Mouse (Mus musculus) embryonic facial prominence, embryonic 12.5 days (tissue): ENCODE data around the gene Siglec1. TPM values are rescaled to one million over a fixed set of nuclear protein-coding genes. Genes with fewer than 3 reads are reported as not detected.

Experiments
- ATAC-seq: fragments of 200-750 bp; cut with Nextera tagmentation; 2 replicates; pipeline ENCODE4 v1.8.0; 2017; ENCODE audit not compliant: insufficient number of reproducible peaks, insufficient read depth, low FRiP score, low TSS enrichment
- H3K27ac ChIP-seq: fragments of 300-500 bp; sonication (generic); 2 replicates; pipeline ENCODE4 v1.5.1; 2016; ENCODE audit warnings: mild to moderate bottlenecking
- H3K27me3 ChIP-seq: fragments of 300-500 bp; sonication (generic); 2 replicates; pipeline ENCODE4 v1.6.1; 2016; ENCODE audit warnings: mild to moderate bottlenecking, moderate library complexity
- H3K36me3 ChIP-seq: fragments of 300-500 bp; sonication (generic); 2 replicates; pipeline ENCODE4 v1.6.1; 2016; ENCODE audit warnings: mild to moderate bottlenecking
- H3K4me1 ChIP-seq: fragments of 300-500 bp; sonication (generic); 2 replicates; pipeline ENCODE4 v1.6.1; 2016
- H3K4me2 ChIP-seq: fragments of 300-500 bp; sonication (generic); replicated peaks from 2 replicates; pipeline ENCODE4 v1.6.1; 2016; ENCODE audit warnings: mild to moderate bottlenecking, moderate library complexity
- H3K4me3 ChIP-seq: fragments of 300-500 bp; sonication (generic); 2 replicates; pipeline ENCODE4 v1.5.1; 2016; ENCODE audit warnings: mild to moderate bottlenecking
- H3K9ac ChIP-seq: fragments of 300-500 bp; sonication (generic); 2 replicates; pipeline ENCODE4 v1.6.1; 2016; ENCODE audit warnings: mild to moderate bottlenecking, moderate library complexity
- H3K9me3 ChIP-seq: fragments of 300-500 bp; sonication (generic); 2 replicates; pipeline ENCODE4 v1.6.1; 2016; ENCODE audit warnings: mild to moderate bottlenecking, moderate library complexity
- WGBS: fragments of 180-500 bp; shearing (Covaris S2); methylation state at CpG from one replicate; pipeline ENCODE4 v1.1.7; 2016; 5-methylcytosine and 5-hydroxymethylcytosine counted together
- polyA plus RNA-seq: library from polyadenylated mRNA; unstranded; fragments of >200 nt; fragmentation: Nextera tagmentation; extraction: Ambion mirVana; gene quantifications from 2 replicates; pipeline ENCODE4 v1.2.1, GENCODE M21; 2016

Gene Siglec1
- polyA plus RNA-seq, 1 experiment from 2014 or later, result 0.08 TPM

DNA sequence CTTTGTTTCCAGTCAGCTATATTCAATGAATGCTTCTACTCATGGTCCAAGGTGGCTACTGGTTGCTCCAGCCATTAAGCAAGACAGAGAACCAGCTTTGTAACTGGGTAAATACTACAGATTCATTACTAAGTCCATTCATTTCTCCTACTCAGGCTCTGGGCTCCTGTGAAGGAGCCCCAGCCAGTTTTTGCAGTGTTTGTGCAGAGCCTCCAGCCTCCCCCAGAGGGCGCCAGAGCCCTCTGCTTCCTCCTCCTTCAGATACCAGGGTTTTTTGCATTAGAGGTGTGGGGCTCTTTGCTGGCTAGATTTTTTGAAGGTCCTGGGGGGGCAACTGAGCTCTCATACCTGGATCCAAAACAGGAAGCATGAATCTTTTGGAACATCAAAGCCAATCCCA, 8.3 kb upstream of the Siglec1 start:
- Histone ChIP-seq H3K4me3 (no peak overlapping the region), H3K4me2 (no peak overlapping the region), H3K36me3 (no peaks in the 10 kb centered on the region), H3K4me1 (peaks cover 8% of the 10 kb centered on the region), H3K9me3 (no peaks in the 10 kb centered on the region), H3K27ac (no peak overlapping the region), H3K9ac (no peak overlapping the region), H3K27me3 (no peaks in the 10 kb centered on the region)
- 0% methylated on average over 1 of the region's 1 CpGs for WGBS
- no peak for ATAC-seq

DNA sequence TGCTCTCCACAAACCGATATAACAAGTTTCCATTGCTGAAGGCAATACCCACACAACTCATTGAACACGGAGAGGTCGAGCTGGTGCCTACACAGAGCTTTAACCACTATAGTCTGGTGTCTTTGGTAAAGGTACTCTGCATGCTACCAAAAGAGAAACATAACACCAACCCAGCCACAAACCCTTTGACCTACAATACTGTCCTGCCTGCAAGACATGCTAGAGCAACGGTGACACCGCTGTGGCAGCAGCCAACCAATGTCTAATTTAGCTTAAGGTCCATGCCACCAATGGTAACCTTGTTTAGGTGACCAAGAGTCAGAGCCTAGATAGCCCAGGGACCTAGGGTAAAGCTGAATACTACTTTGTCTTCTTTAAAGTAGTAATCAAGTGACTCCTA, 7.0 kb upstream of the Siglec1 start:
- H3K27ac ChIP-seq, result no peak overlapping the region
- H3K9me3 ChIP-seq, result no peaks in the 10 kb centered on the region
- no peaks in the 10 kb centered on the region for H3K27me3 ChIP-seq
- no peak overlapping the region for H3K4me3 ChIP-seq
- H3K4me1 ChIP-seq, result peaks cover 8% of the 10 kb centered on the region
- WGBS, result 87% methylated on average over 5 of the region's 5 CpGs
- no peaks in the 10 kb centered on the region for H3K36me3 ChIP-seq
- H3K4me2 ChIP-seq, result no peak overlapping the region
- no peak overlapping the region for H3K9ac ChIP-seq
- ATAC-seq, result no peak

- Histone ChIP-seq H3K4me2 (no peak overlapping the region), H3K9ac (no peak overlapping the region), H3K27me3 (no peaks in the 10 kb centered on the region), H3K9me3 (no peaks in the 10 kb centered on the region), H3K36me3 (no peaks in the 10 kb centered on the region), H3K27ac (no peak overlapping the region), H3K4me3 (no peak overlapping the region), H3K4me1 (no peaks in the 10 kb centered on the region)
- WGBS, result 70% methylated on average over 3 of the region's 3 CpGs
- no peak for ATAC-seq
Observed at GRCm38 (mm10) chr2:131090852-131091251, 4.3 kb upstream of the Siglec1 start.

- Histone ChIP-seq H3K9me3 (no peaks in the 10 kb centered on the region), H3K4me3 (no peak overlapping the region), H3K27ac (no peak overlapping the region), H3K36me3 (no peaks in the 10 kb centered on the region), H3K4me1 (no peaks in the 10 kb centered on the region), H3K27me3 (no peaks in the 10 kb centered on the region), H3K4me2 (no peak overlapping the region), H3K9ac (no peak overlapping the region)
- WGBS, result 77% methylated on average over 1 of the region's 1 CpGs
- no peak for ATAC-seq
Observed at GRCm38 (mm10) chr2:131089634-131090033, 3.1 kb upstream of the Siglec1 start.

DNA sequence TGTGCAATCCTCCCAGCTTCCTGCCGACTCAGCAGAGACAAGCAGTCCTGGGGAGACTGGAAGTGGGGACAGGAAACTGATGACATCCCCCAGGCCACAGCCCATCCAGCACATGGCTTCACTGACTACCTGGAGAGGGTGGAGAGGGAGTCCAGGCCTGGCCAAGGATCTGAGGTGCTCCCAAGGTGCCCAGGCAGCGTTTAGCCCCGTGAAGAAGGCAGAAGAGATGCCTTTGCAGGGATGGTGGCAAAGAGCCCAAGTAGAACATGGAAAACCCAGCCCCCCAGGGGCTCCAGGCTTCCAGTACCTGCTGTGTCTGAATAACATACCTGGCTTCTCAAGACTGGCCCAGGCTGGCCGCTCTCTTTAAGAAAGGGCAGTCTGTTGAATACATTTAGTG, 2.0 kb upstream of the Siglec1 start:
- Histone ChIP-seq H3K4me1 (no peaks in the 10 kb centered on the region), H3K27ac (no peak overlapping the region), H3K36me3 (no peaks in the 10 kb centered on the region), H3K9me3 (no peaks in the 10 kb centered on the region), H3K27me3 (no peaks in the 10 kb centered on the region), H3K4me3 (no peak overlapping the region), H3K9ac (no peak overlapping the region), H3K4me2 (no peak overlapping the region)
- no peak for ATAC-seq
- 73% methylated on average over 4 of the region's 4 CpGs for WGBS

DNA sequence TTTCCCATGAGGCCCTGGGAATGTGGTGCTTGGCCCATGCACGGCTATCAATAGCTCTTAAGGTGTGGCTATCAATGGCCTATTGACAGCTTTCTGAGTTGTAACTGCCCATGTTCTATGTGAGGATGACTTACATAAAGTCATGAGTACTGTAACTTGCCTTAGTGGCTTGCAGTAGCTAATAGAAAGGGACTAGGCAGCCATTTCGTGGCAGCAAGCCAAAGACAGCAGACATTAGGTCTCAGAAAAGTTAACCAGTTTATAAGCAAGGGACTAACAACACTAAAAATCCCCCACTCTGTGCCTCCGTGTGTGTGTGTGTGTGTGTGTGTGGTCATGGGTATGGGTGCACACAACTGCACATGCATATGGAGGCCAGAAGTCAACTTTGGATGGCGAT, 2.4 kb downstream of the Siglec1 start:
- no peaks in the 10 kb centered on the region for H3K36me3 ChIP-seq
- H3K27me3 ChIP-seq, result no peaks in the 10 kb centered on the region
- WGBS, result 87% methylated on average over 4 of the region's 4 CpGs
- H3K4me1 ChIP-seq, result no peaks in the 10 kb centered on the region
- no peak overlapping the region for H3K27ac ChIP-seq
- H3K4me3 ChIP-seq, result no peak overlapping the region
- no peak overlapping the region for H3K9ac ChIP-seq
- no peak overlapping the region for H3K4me2 ChIP-seq
- H3K9me3 ChIP-seq, result no peaks in the 10 kb centered on the region
- ATAC-seq, result no peak

- no peaks in the 10 kb centered on the region for H3K36me3 ChIP-seq
- no peaks in the 10 kb centered on the region for H3K27me3 ChIP-seq
- H3K4me2 ChIP-seq, result no peak overlapping the region
- no peak for ATAC-seq
- WGBS, result 75% methylated on average over 5 of the region's 5 CpGs
- no peak overlapping the region for H3K9ac ChIP-seq
- H3K9me3 ChIP-seq, result no peaks in the 10 kb centered on the region
- no peaks in the 10 kb centered on the region for H3K4me1 ChIP-seq
- H3K27ac ChIP-seq, result no peak overlapping the region
- no peak overlapping the region for H3K4me3 ChIP-seq
Observed at GRCm38 (mm10) chr2:131080507-131080906, 6.1 kb downstream of the Siglec1 start.

DNA sequence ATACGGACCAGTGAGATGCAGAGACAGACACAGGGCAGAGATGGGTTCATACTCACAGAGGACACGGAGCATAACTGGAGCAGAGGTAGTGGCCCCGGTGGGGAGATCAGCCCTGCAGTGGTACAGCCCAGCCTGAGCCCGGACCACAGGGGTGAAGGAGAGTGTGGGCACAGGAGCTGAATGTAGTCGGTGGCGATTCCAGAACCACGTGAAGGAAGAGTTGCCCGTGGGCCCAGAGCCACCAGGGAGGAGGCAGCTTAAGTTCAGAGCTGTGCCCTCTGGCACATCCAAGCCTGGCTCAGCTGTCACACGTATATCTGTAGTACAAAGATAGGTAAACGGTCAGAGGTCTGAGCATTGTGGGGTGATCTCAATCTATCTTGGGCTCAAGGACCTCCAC, 14.0 kb downstream of the Siglec1 start:
- 85% methylated on average over 10 of the region's 10 CpGs for WGBS
- no peaks in the 10 kb centered on the region for H3K9me3 ChIP-seq
- H3K4me3 ChIP-seq, result no peak overlapping the region
- H3K4me1 ChIP-seq, result no peaks in the 10 kb centered on the region
- no peak overlapping the region for H3K4me2 ChIP-seq
- H3K27ac ChIP-seq, result no peak overlapping the region
- no peak for ATAC-seq
- no peak overlapping the region for H3K9ac ChIP-seq
- H3K27me3 ChIP-seq, result no peaks in the 10 kb centered on the region
- H3K36me3 ChIP-seq, result no peaks in the 10 kb centered on the region

- 68% methylated on average over 6 of the region's 6 CpGs for WGBS
- Histone ChIP-seq H3K27me3 (peaks cover 21% of the 10 kb centered on the region), H3K27ac (0 out of 2 replicates have a peak overlapping the region, but pooled peaks have one; percentile 23), H3K9ac (no peak overlapping the region), H3K4me3 (no peak overlapping the region), H3K4me2 (no peak overlapping the region), H3K4me1 (peaks cover 4% of the 10 kb centered on the region; the same call in 1 of the 2 replicates), H3K36me3 (no peaks in the 10 kb centered on the region), H3K9me3 (no peaks in the 10 kb centered on the region)
- no peak for ATAC-seq
Observed at GRCm38 (mm10) chr2:131067481-131067880, 19.1 kb downstream of the Siglec1 start.

GRCm38 (mm10) chr2:131066342-131066741, 20.2 kb downstream of the Siglec1 start:
- Histone ChIP-seq H3K9ac (no peak overlapping the region), H3K4me1 (peaks cover 6% of the 10 kb centered on the region), H3K36me3 (no peaks in the 10 kb centered on the region), H3K9me3 (no peaks in the 10 kb centered on the region), H3K27ac (no peak overlapping the region), H3K27me3 (peaks cover 29% of the 10 kb centered on the region), H3K4me3 (no peak overlapping the region), H3K4me2 (no peak overlapping the region)
- WGBS, result 75% methylated on average over 9 of the region's 9 CpGs
- ATAC-seq, result no peak

GRCm38 (mm10) chr2:131063404-131063864, 23.1 kb downstream of the Siglec1 start, which contains the start of gene Adam33:
Gene Adam33 (minus strand): TSS chr2:131063814.
- WGBS, result 2% methylated on average over 22 of the region's 27 CpGs
- no peak within 1 kb of the TSS for H3K27ac ChIP-seq

GRCm38 (mm10) chr2:131061607-131062006, 25.0 kb downstream of the Siglec1 start:
- H3K27ac ChIP-seq, result no peak overlapping the region
- no peak overlapping the region for H3K4me3 ChIP-seq
- H3K4me2 ChIP-seq, result no peak overlapping the region
- H3K36me3 ChIP-seq, result no peaks in the 10 kb centered on the region
- H3K9me3 ChIP-seq, result no peaks in the 10 kb centered on the region
- H3K9ac ChIP-seq, result no peak overlapping the region
- ATAC-seq, result no peak
- H3K27me3 ChIP-seq, result peaks cover 39% of the 10 kb centered on the region
- WGBS, result 61% methylated on average over 5 of the region's 5 CpGs
- H3K4me1 ChIP-seq, result peaks cover 31% of the 10 kb centered on the region

More at GRCm38 (mm10) chr2:131063404-131063864, 23.1 kb downstream of the Siglec1 start, which contains the start of gene Adam33:
- H3K9ac ChIP-seq, result 0 out of 2 replicates have a peak within 1 kb of the TSS, but pooled peaks have one; percentile 15
- H3K4me1 ChIP-seq, result peaks cover 31% of the 10 kb centered on the region
- ATAC-seq, result no peak
- no peaks in the 10 kb centered on the region for H3K36me3 ChIP-seq
- H3K27me3 ChIP-seq, result peaks cover 29% of the 10 kb centered on the region
- H3K4me3 ChIP-seq, result peak within 1 kb of the TSS; percentile 28
- H3K4me2 ChIP-seq, result peak within 1 kb of the TSS; percentile 55
- no peaks in the 10 kb centered on the region for H3K9me3 ChIP-seq
